Mouse (Mus musculus) urinary bladder, adult 2 months (tissue): ENCODE data around the gene Wee2. TPM values are rescaled to one million over a fixed set of nuclear protein-coding genes. Genes with fewer than 3 reads are reported as not detected.

Source experiments
- DNase-seq: peaks from one replicate; pipeline ENCODE4 v3.0.0; 2022; ENCODE audit warnings: low spot score
- polyA plus RNA-seq: library from polyadenylated mRNA; depleted of rRNA; stranded (reverse); fragments of >200 nt; gene quantifications from 2 replicates; pipeline ENCODE4 v1.2.3, GENCODE M21; 2012; rRNA removed

Wee2 gene
- not detected in 2 replicates for polyA plus RNA-seq

- no peak for DNase-seq
These were observed at the start of gene Wee2 for GRCm38 (mm10) chr6:40438936-40439335. TSS of gene Wee2 (plus strand) at chr6:40439088.

DNA sequence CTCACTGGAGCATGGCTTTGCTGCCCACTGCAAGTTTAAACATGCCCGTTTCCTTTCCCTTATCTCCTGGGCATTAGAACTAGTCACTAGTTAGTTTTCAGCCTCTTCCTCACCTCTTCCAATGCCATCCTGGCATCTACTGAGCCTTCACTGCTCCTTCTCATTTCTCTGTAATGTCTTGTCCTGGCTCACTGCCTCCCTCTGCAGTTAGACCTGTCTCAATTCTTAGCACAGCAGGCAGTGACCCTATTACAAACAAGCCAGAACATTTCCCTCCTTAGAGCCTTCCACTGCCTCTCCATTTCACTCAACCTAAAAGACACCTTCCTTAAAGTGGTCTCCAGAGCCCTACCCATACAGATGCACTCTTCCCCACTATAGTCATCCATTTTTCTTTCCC, 47.9 kb upstream of the Wee2 start:
- no peak for DNase-seq

GRCm38 (mm10) chr6:40393213-40393612, 45.7 kb upstream of the Wee2 start:
- no peak for DNase-seq

GRCm38 (mm10) chr6:40402031-40402430, 36.9 kb upstream of the Wee2 start:
- no peak for DNase-seq

DNA sequence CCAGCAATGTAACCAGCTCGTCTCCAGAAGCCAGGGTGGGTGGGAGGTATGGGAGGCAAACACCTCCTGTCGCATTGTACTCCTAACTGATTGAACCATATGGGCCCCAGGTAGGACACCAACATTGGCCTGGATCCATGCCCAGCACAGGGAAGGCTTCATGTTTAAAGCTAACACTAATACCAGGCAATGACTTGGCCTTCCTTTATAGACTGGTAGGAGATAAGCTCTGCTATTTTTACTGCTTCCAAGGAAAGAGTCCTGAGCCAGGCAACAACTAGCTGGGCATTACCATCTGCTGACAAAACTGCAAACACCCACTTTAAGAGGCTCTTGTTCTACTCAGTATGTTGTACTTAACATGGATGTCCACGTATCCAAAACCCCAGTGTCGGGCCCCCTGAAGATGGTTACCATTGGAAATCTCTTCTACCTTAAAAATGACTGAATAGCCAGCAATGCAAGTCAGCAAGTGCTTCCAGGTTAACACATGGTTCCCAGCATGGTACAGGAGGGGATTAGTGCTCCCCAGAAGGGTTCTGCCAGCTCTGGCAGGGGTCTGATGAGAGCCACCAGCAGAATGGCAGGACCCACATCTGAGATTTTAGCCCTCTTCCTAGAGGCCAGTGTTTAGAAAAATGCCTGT, 35.1 kb upstream of the Wee2 start:
- DNase-seq: no peak

DNA sequence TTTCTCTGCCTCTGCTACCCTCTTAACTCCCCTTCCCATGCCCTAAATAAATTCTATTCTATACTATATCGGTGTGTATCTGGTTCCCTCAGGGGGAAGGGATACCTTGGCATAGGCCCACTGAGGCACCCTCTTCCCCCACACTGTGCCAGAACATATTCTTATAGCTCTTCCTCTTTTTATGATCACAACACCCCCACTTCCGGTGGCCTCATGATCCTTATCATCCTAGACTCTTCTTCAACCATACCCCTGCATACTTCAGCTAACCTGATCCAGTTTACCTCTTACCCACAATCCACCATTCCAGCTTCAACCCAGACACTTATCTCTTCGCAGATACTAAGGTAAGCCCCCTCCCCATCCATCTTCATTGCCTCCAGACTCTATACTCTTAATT, 27.8 kb upstream of the Wee2 start:
- DNase-seq: no peak

DNA sequence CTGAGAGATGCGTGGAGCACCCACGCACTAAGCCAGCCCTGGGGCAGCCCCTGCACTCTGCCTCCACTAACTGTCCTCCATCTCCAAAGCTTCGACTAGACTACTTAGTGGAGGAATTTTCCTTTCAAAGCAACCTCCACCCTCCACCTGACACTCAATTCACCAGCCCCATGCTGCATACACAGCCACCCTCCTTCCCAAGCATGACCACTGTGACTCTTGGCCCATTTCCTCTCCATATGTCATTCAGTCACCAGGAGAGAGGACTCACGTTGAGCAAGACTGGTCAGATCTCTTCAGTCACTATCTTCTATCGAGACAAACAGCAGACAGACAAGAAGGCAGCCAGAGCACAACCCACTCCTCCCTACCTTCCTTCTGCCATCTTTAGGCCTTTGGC, 25.8 kb upstream of the Wee2 start:
- no peak for DNase-seq

- no peak for DNase-seq
These were observed 25.3 kb upstream of the Wee2 start for GRCm38 (mm10) chr6:40413565-40413964.

DNA sequence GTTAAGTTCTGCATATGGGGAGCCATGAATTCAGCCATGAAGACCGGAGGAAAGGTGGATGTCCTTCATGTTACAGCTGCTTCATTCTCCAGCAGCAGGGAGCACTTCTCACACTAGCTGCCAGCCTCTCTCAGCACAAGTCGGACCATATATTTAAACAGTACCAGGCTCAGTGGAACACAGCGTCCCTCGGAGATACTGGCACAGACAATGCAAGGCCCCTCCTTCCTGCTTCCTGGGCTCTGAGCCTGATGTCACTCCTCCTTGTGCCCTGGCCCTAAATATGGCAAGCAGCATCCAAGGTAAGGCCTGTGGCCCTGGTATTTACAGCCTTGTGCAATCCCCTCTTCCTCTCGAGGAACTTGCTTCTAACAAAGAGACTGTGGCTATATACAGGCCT, 23.1 kb upstream of the Wee2 start:
- DNase-seq: no peak

GRCm38 (mm10) chr6:40418386-40418785, 20.5 kb upstream of the Wee2 start:
- DNase-seq: no peak

- no peak for DNase-seq
These were observed 17.8 kb upstream of the Wee2 start for GRCm38 (mm10) chr6:40421099-40421498.

DNA sequence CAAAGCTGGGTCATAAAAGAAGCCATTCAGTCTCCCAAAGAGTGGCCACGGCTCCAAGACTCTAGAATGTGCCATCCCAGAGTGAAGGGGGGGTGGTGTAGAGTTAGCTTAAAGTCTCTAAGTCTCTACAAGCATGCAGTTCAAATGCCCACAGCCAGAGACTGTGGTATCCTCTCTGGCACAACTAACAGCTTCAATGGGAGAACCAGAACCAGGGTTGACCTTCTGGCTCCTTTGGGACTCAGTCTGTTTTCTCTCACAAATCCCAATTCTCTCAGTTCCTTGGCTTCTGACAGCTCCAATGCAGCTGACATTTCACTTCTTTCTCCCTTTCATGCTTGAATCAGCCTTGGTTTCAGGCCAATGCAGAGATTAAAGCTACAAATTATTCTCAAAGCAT, 15.9 kb upstream of the Wee2 start:
- DNase-seq: no peak

GRCm38 (mm10) chr6:40423774-40424173, 15.1 kb upstream of the Wee2 start:
- no peak for DNase-seq

GRCm38 (mm10) chr6:40427441-40427840, 11.4 kb upstream of the Wee2 start:
- DNase-seq: no peak

GRCm38 (mm10) chr6:40428696-40429095, 10.2 kb upstream of the Wee2 start:
- DNase-seq: no peak

- DNase-seq: no peak
These were observed 9.4 kb upstream of the Wee2 start for GRCm38 (mm10) chr6:40429521-40429931.

- DNase-seq: no peak
These were observed 8.6 kb upstream of the Wee2 start for GRCm38 (mm10) chr6:40430251-40430650.

DNA sequence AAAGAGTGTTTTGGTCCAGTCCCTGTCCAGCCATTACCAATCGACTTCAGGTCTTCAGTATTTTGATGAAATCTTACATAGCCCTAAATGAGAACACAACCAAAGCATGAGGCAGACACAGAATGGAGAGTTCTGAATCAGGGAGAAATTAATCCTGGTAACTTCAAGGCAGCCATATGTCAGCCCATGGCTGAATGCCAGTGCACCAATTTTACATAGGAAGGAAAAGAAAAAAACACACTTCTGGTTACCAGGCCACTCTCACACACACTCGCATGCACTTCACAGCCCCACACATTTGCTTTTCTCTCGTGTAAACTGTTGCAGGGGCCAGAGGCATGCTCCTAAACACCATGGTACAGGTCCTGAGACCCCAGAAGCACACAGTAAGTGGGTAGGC, 8.0 kb upstream of the Wee2 start:
- DNase-seq: no peak

DNA sequence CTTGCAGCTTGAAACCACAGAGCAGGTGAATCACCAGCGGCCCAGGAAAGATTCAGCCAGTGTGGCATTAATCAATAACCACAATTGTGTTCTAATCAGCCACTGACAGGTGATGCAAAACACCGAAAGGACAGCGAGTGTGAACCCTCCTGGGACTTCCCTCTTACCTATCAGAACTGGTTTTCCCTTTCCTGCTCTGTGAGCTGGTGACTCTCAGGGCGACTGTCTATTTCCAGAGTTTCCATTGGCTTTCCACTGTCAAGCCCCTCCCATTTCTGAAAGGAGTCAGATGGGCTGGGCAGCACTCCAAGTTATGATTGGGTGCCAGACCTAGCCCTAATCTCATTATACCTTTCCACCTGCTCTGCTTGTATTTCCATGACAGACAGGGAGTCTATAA, 7.5 kb upstream of the Wee2 start:
- no peak for DNase-seq

DNA sequence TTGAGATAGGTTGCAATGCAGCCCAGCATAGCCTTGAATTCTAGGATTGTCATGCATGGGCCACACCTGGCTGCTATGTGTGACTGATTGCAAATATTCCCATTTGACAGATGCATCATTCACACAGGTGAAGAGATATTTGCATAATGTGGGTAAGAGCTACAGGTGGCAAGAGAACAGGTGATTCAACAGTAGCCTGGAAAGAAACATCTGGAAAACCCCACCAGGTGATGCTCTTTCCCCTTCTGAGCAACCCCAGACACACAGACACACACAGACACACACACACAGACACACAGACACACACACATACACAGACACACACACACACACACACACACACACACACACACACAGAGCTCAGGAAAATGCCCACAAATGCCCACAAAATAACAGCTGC, 7.1 kb upstream of the Wee2 start:
- DNase-seq: no peak

DNA sequence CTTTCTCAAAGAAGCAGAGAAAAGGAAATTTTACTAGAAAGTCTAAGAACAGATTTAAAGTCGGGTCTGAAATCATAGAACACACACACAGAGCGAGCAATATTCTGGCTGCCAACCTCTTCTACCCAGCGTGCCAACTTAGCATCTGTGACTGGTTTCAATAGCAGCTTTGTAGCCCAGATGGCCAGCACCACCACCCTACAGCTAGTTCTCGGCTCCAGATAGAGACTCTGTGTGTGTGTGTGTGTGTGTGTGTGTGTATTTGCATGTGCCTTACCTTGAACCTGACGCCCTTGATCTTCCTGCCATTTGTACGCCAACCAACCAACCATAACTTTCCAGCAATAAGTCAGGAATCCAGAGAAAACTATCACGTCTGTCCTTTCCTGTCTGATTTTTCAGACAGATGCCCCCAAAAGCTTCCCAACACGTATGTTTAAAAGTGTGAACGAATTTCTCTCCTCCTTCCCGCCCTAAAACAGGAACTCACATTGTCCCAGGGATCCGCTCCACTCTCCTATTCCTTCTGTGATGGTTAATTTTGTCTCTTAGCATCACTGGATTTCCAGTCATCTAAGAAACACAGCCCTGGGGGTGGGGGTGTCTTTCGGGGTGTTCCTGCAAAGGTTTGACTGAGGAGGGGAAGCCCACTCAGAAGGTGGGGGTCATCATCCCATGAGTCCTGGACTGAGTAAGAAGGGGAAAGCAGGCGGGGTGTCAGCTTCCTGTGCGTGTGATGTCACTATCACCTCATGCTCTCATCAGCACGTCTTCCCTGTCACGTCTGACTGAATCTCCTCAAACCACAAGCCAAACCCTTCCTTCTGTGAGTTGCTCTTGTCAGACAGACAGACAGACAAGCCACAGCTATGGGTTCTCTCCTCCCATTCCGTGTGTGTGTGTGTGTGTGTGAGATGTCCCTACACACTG, 6.3 kb upstream of the Wee2 start:
- no peak for DNase-seq

DNA sequence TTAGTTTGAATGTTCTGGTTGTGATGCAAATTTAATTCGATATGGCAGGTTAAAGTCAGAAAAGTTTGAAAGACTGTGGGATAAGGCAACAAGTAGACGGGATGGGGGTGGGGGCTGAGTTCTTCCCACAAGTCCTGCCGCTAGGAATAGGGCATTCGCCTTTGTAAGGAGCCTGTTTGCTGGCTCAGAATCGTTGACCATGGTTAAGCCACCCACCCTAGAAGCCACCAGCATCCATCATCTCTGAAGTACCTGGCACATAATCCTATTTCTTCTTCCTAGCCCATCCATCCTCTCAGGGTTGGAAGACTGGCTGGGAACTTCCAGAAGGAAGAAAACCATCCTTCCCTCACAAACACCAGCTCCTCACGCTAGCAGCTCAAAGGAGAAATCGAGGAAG, 4.2 kb upstream of the Wee2 start:
- DNase-seq: no peak
